Mouse (Mus musculus) limb, embryonic 15.5 days (tissue): Measurements from ENCODE around the gene Sox5. TPM values are rescaled to one million over a fixed set of nuclear protein-coding genes. Genes with fewer than 3 reads are reported as not detected.

Experiments used
- ATAC-seq: fragments of 200-750 bp; cut with Nextera tagmentation; 2 replicates; pipeline ENCODE4 v1.8.0; 2017; ENCODE audit warnings: low read depth, moderate TSS enrichment; ENCODE audit not compliant: insufficient number of reproducible peaks, low FRiP score, low TSS enrichment
- H3K27ac ChIP-seq: fragments of 300-500 bp; sonication (generic); 2 replicates; pipeline ENCODE4 v1.5.1; 2015; ENCODE audit warnings: moderate library complexity, mild to moderate bottlenecking, inconsistent platforms
- H3K27me3 ChIP-seq: fragments of 300-500 bp; sonication (generic); 2 replicates; pipeline ENCODE4 v1.6.1; 2015; ENCODE audit warnings: inconsistent platforms
- H3K36me3 ChIP-seq: fragments of 300-500 bp; sonication (generic); 2 replicates; pipeline ENCODE4 v1.6.1; 2015; ENCODE audit warnings: inconsistent platforms
- H3K4me1 ChIP-seq: fragments of 300-500 bp; sonication (generic); 2 replicates; pipeline ENCODE4 v1.6.1; 2015; ENCODE audit warnings: inconsistent platforms
- H3K4me2 ChIP-seq: fragments of 300-500 bp; sonication (generic); 2 replicates; pipeline ENCODE4 v1.6.1; 2015; ENCODE audit warnings: mild to moderate bottlenecking, inconsistent platforms
- H3K4me3 ChIP-seq: fragments of 300-500 bp; sonication (generic); 2 replicates; pipeline ENCODE4 v1.5.1; 2015; ENCODE audit warnings: mild to moderate bottlenecking, inconsistent platforms
- H3K9ac ChIP-seq: fragments of 300-500 bp; sonication (generic); 2 replicates; pipeline ENCODE4 v1.6.1; 2015; ENCODE audit warnings: inconsistent platforms
- H3K9me3 ChIP-seq: fragments of 300-500 bp; sonication (generic); 2 replicates; pipeline ENCODE4 v1.6.1; 2016; ENCODE audit warnings: inconsistent platforms
- WGBS: fragments of 180-500 bp; shearing (Covaris S2); methylation state at CpG from one replicate; pipeline ENCODE4 v1.1.7; 2015; 5-methylcytosine and 5-hydroxymethylcytosine counted together
- polyA plus RNA-seq: library from polyadenylated mRNA; unstranded; fragments of >200 nt; fragmentation: Nextera tagmentation; extraction: Ambion mirVana; gene quantifications from 2 replicates; pipeline ENCODE4 v1.2.1, GENCODE M21; 2015

Sox5 gene
- polyA plus RNA-seq, 1 experiment from 2014 or later, result 36.0 TPM

GRCm38 (mm10) chr6:144708410-144708809 lies 73.4 kb downstream of the Sox5 start:
- no peaks in the 10 kb centered on the region for H3K36me3 ChIP-seq
- WGBS, result 79% methylated on average over 4 of the region's 4 CpGs

GRCm38 (mm10) chr6:144707976-144708375 lies 73.8 kb downstream of the Sox5 start:
- H3K36me3 ChIP-seq, result no peaks in the 10 kb centered on the region
- no peaks in the 10 kb centered on the region for H3K4me1 ChIP-seq
- no peak for ATAC-seq
- H3K9ac ChIP-seq, result no peak overlapping the region
- H3K4me3 ChIP-seq, result no peak overlapping the region
- H3K9me3 ChIP-seq, result no peaks in the 10 kb centered on the region
- 84% methylated on average over 1 of the region's 1 CpGs for WGBS
- no peak overlapping the region for H3K27ac ChIP-seq
- H3K27me3 ChIP-seq, result no peaks in the 10 kb centered on the region
- no peak overlapping the region for H3K4me2 ChIP-seq

More at GRCm38 (mm10) chr6:144708410-144708809, 73.4 kb downstream of the Sox5 start:
- no peaks in the 10 kb centered on the region for H3K4me1 ChIP-seq
- H3K27ac ChIP-seq, result no peak overlapping the region
- H3K4me2 ChIP-seq, result no peak overlapping the region
- no peak for ATAC-seq
- H3K4me3 ChIP-seq, result no peak overlapping the region
- no peaks in the 10 kb centered on the region for H3K9me3 ChIP-seq
- H3K9ac ChIP-seq, result no peak overlapping the region
- H3K27me3 ChIP-seq, result no peaks in the 10 kb centered on the region

- H3K27ac ChIP-seq, result no peak overlapping the region
- H3K9ac ChIP-seq, result no peak overlapping the region
- ATAC-seq, result no peak
- no peaks in the 10 kb centered on the region for H3K36me3 ChIP-seq
- no peak overlapping the region for H3K4me2 ChIP-seq
- H3K9me3 ChIP-seq, result no peaks in the 10 kb centered on the region
- H3K4me1 ChIP-seq, result no peaks in the 10 kb centered on the region
- WGBS, result 86% methylated on average over 5 of the region's 5 CpGs
- H3K4me3 ChIP-seq, result no peak overlapping the region
- H3K27me3 ChIP-seq, result no peaks in the 10 kb centered on the region
These were observed 76.8 kb downstream of the Sox5 start for GRCm38 (mm10) chr6:144704962-144705361.

- H3K9me3 ChIP-seq, result no peaks in the 10 kb centered on the region
- H3K36me3 ChIP-seq, result no peaks in the 10 kb centered on the region
- H3K27ac ChIP-seq, result no peak overlapping the region
- no peaks in the 10 kb centered on the region for H3K27me3 ChIP-seq
- no peak overlapping the region for H3K4me3 ChIP-seq
- WGBS, result 74% methylated on average over 4 of the region's 4 CpGs
- no peak overlapping the region for H3K4me2 ChIP-seq
- no peak for ATAC-seq
- H3K9ac ChIP-seq, result no peak overlapping the region
- no peaks in the 10 kb centered on the region for H3K4me1 ChIP-seq
These were observed 86.1 kb downstream of the Sox5 start for GRCm38 (mm10) chr6:144695660-144696059.

- no peak overlapping the region for H3K4me3 ChIP-seq
- no peaks in the 10 kb centered on the region for H3K36me3 ChIP-seq
- H3K27ac ChIP-seq, result no peak overlapping the region
- H3K9ac ChIP-seq, result no peak overlapping the region
- no peak overlapping the region for H3K4me2 ChIP-seq
- H3K9me3 ChIP-seq, result no peaks in the 10 kb centered on the region
- no peaks in the 10 kb centered on the region for H3K4me1 ChIP-seq
- H3K27me3 ChIP-seq, result no peaks in the 10 kb centered on the region
- 90% methylated on average over 7 of the region's 7 CpGs for WGBS
- no peak for ATAC-seq
These were observed 88.4 kb downstream of the Sox5 start for GRCm38 (mm10) chr6:144693211-144693899.

- H3K27ac ChIP-seq, result no peak overlapping the region
- no peaks in the 10 kb centered on the region for H3K36me3 ChIP-seq
- H3K27me3 ChIP-seq, result no peaks in the 10 kb centered on the region
- no peak overlapping the region for H3K4me3 ChIP-seq
- no peak for ATAC-seq
- no peaks in the 10 kb centered on the region for H3K9me3 ChIP-seq
- H3K4me1 ChIP-seq, result no peaks in the 10 kb centered on the region
- no peak overlapping the region for H3K4me2 ChIP-seq
- no peak overlapping the region for H3K9ac ChIP-seq
- WGBS, result 61% methylated on average over 7 of the region's 7 CpGs
These were observed 90.3 kb downstream of the Sox5 start for GRCm38 (mm10) chr6:144691298-144692041.

GRCm38 (mm10) chr6:144689076-144689475 lies 92.7 kb downstream of the Sox5 start:
- no peaks in the 10 kb centered on the region for H3K27me3 ChIP-seq
- WGBS, result 86% methylated on average over 3 of the region's 3 CpGs
- H3K4me3 ChIP-seq, result no peak overlapping the region
- H3K9me3 ChIP-seq, result no peaks in the 10 kb centered on the region
- ATAC-seq, result no peak
- no peaks in the 10 kb centered on the region for H3K36me3 ChIP-seq
- no peaks in the 10 kb centered on the region for H3K4me1 ChIP-seq
- H3K27ac ChIP-seq, result no peak overlapping the region
- H3K4me2 ChIP-seq, result no peak overlapping the region
- no peak overlapping the region for H3K9ac ChIP-seq

GRCm38 (mm10) chr6:144687681-144688080 lies 94.1 kb downstream of the Sox5 start:
- no peak overlapping the region for H3K4me3 ChIP-seq
- no peaks in the 10 kb centered on the region for H3K36me3 ChIP-seq
- no peak overlapping the region for H3K9ac ChIP-seq
- no peak overlapping the region for H3K27ac ChIP-seq
- H3K27me3 ChIP-seq, result no peaks in the 10 kb centered on the region
- ATAC-seq, result no peak
- WGBS, result 83% methylated on average over 8 of the region's 8 CpGs
- H3K4me2 ChIP-seq, result no peak overlapping the region
- no peaks in the 10 kb centered on the region for H3K4me1 ChIP-seq
- H3K9me3 ChIP-seq, result no peaks in the 10 kb centered on the region

- WGBS, result 55% methylated on average over 12 of the region's 12 CpGs
- no peak for ATAC-seq
- H3K4me3 ChIP-seq, result no peak overlapping the region
These were observed 100.6 kb downstream of the Sox5 start for GRCm38 (mm10) chr6:144681045-144681789.

GRCm38 (mm10) chr6:144677491-144678133 lies 104.2 kb downstream of the Sox5 start:
- H3K9ac ChIP-seq, result no peak overlapping the region

More at GRCm38 (mm10) chr6:144681045-144681789, 100.6 kb downstream of the Sox5 start:
- Histone ChIP-seq H3K4me2 (no peak overlapping the region), H3K9me3 (no peaks in the 10 kb centered on the region), H3K27me3 (no peaks in the 10 kb centered on the region), H3K9ac (no peak overlapping the region), H3K4me1 (no peaks in the 10 kb centered on the region), H3K27ac (no peak overlapping the region), H3K36me3 (no peaks in the 10 kb centered on the region)

GRCm38 (mm10) chr6:144675111-144675510 lies 106.7 kb downstream of the Sox5 start:
- no peaks in the 10 kb centered on the region for H3K9me3 ChIP-seq

More at GRCm38 (mm10) chr6:144677491-144678133, 104.2 kb downstream of the Sox5 start:
- Histone ChIP-seq H3K4me1 (no peaks in the 10 kb centered on the region), H3K27me3 (no peaks in the 10 kb centered on the region), H3K9me3 (no peaks in the 10 kb centered on the region), H3K4me3 (no peak overlapping the region), H3K27ac (no peak overlapping the region), H3K36me3 (no peaks in the 10 kb centered on the region), H3K4me2 (no peak overlapping the region)
- 91% methylated on average over 9 of the region's 9 CpGs for WGBS
- no peak for ATAC-seq

More at GRCm38 (mm10) chr6:144675111-144675510, 106.7 kb downstream of the Sox5 start:
- Histone ChIP-seq H3K36me3 (no peaks in the 10 kb centered on the region), H3K4me2 (no peak overlapping the region), H3K4me1 (no peaks in the 10 kb centered on the region), H3K4me3 (no peak overlapping the region), H3K9ac (no peak overlapping the region), H3K27ac (no peak overlapping the region), H3K27me3 (no peaks in the 10 kb centered on the region)
- 90% methylated on average over 6 of the region's 6 CpGs for WGBS
- no peak for ATAC-seq
